Mouse (Mus musculus): ENCODE data around the gene Lmf1.

GRCm38 (mm10) chr17:25595495-25595894, 16.6 kb downstream of the Lmf1 start:
- TF ChIP-seq CTCF (IDR thresholded peaks at IDR 0.05; ENCODE audit: low read depth, low read length) (no peak), POLR2A (IDR thresholded peaks at IDR 0.05; ENCODE audit: borderline replicate concordance, low read depth, low read length) (no peak)
